Mouse (Mus musculus) kidney, embryonic 16.5 days (tissue): ENCODE data around the gene Rab8a. TPM values are rescaled to one million over a fixed set of nuclear protein-coding genes. Genes with fewer than 3 reads are reported as not detected.

Experiments
- ATAC-seq: fragments of 200-750 bp; cut with Nextera tagmentation; 2 replicates; pipeline ENCODE4 v1.8.0; 2017; ENCODE audit warnings: moderate TSS enrichment; ENCODE audit not compliant: low FRiP score, low TSS enrichment
- H3K27ac ChIP-seq: fragments of 300-500 bp; sonication (generic); 2 replicates; pipeline ENCODE4 v1.5.1; 2014; ENCODE audit warnings: low read length
- H3K27me3 ChIP-seq: fragments of 300-500 bp; sonication (generic); 2 replicates; pipeline ENCODE4 v1.6.1; 2014; ENCODE audit warnings: low read length, control low read depth, mixed read lengths; ENCODE audit not compliant: insufficient read depth
- H3K36me3 ChIP-seq: fragments of 300-500 bp; sonication (generic); 2 replicates; pipeline ENCODE4 v1.6.1; 2014; ENCODE audit warnings: low read length, control low read depth, mixed read lengths; ENCODE audit not compliant: insufficient read depth
- H3K4me1 ChIP-seq: fragments of 300-500 bp; sonication (generic); 2 replicates; pipeline ENCODE4 v1.6.1; 2014; ENCODE audit warnings: low read length, control low read depth, mixed read lengths; ENCODE audit not compliant: insufficient read depth
- H3K4me2 ChIP-seq: fragments of 300-500 bp; sonication (generic); replicated peaks from 2 replicates; pipeline ENCODE4 v1.6.1; 2014; ENCODE audit warnings: low read depth, low read length
- H3K4me3 ChIP-seq: fragments of 300-500 bp; sonication (generic); 2 replicates; pipeline ENCODE4 v1.5.1; 2014; ENCODE audit warnings: mild to moderate bottlenecking, low read length
- H3K9ac ChIP-seq: fragments of 300-500 bp; sonication (generic); replicated peaks from 2 replicates; pipeline ENCODE4 v1.6.1; 2014; ENCODE audit warnings: low read length
- H3K9me3 ChIP-seq: fragments of 300-500 bp; sonication (generic); 2 replicates; pipeline ENCODE4 v1.6.1; 2016; ENCODE audit warnings: low read length, control low read depth
- WGBS: fragments of 180-500 bp; shearing (Covaris S2); extraction: QIAGEN DNeasy Blood & Tissue Kit; methylation state at CpG from one replicate; pipeline ENCODE4 v1.1.7; 2014; 5-methylcytosine and 5-hydroxymethylcytosine counted together
- polyA plus RNA-seq: library from polyadenylated mRNA; unstranded; fragments of >200 nt; fragmentation: Nextera tagmentation; extraction: Ambion mirVana; gene quantifications from 2 replicates; pipeline ENCODE4 v1.2.1, GENCODE M21; 2015

Rab8a gene
- polyA plus RNA-seq, 1 experiment from 2014 or later, result 143 TPM

GRCm38 (mm10) chr8:72162821-72163220, 1.8 kb downstream of the Rab8a start:
- H3K27me3 ChIP-seq, result no peaks in the 10 kb centered on the region
- no peak overlapping the region for H3K9ac ChIP-seq
- no peak overlapping the region for H3K4me3 ChIP-seq
- no peaks in the 10 kb centered on the region for H3K9me3 ChIP-seq
- H3K4me2 ChIP-seq, result no peak overlapping the region
- H3K27ac ChIP-seq, result no peak overlapping the region
- H3K36me3 ChIP-seq, result peaks cover 9% of the 10 kb centered on the region; the same call in 1 of the 2 replicates
- ATAC-seq, result no peak
- H3K4me1 ChIP-seq, result peaks cover 27% of the 10 kb centered on the region

GRCm38 (mm10) chr8:72169098-72169668, 8.2 kb downstream of the Rab8a start:
- Histone ChIP-seq H3K9ac (no peak overlapping the region), H3K27ac (no peak overlapping the region), H3K36me3 (peaks cover 63% of the 10 kb centered on the region), H3K4me3 (no peak overlapping the region), H3K4me2 (no peak overlapping the region), H3K4me1 (no peaks in the 10 kb centered on the region), H3K27me3 (no peaks in the 10 kb centered on the region), H3K9me3 (no peaks in the 10 kb centered on the region)
- 87% methylated on average over 3 of the region's 3 CpGs for WGBS
- ATAC-seq, result no peak

DNA sequence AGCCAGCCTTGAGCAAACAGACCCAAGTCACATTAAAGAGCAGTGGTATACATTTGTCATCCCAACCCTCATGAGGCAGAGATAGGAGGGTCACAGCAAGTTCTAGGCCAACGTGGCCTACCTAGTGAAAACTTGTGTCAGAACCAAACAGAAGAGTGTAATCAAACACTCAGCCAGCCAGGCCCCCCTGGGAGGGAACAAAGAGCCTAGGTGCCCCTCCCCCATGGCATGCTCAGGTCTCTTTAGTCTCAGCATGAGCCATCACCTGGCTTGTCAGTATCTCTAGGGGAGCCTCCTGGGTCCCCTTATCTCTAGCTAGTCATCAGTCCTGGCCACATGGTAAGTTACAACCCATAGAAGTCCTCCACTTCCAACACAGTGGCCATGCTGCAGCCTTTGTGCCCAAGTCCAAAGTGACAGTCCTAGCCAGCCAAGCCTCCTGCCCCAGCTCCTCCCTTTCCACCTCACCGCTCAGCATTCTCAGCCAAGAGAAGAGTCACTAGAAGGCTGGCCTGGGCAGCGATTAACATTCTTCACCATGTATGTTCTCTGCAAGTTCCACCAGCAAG, 8.8 kb downstream of the Rab8a start:
- ATAC-seq, result 0 out of 2 replicates have a peak, but pooled peaks have one; percentile 29
- Histone ChIP-seq H3K4me2 (no peak overlapping the region), H3K36me3 (peaks cover 69% of the 10 kb centered on the region)

DNA sequence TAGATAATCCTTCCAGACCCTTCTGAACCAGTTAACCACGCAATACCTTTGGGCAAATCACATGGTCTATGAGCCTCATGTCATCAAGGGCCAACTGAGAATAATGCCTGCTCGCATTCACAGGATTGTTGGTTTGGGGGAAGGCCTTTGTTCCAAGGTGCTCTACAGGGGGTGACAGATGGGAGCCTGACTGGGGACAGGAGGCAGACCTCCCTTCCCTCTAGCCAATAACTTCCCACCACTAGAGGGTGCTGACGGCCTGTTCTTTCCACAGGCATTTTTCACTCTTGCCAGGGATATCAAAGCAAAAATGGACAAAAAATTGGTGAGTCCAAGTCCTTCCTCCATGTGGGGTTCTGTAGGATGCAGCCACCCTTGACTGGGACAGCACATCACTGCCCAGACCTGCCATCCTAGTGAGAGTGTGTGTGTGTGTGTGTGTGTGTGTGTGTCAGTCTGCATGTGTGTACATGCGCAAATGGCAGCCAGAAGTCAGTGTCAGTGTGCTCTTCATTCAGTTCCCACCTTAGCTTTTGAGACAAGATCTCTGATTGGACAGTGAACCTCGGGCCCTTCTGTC, 16.4 kb downstream of the Rab8a start:
- 69% methylated on average over 5 of the region's 5 CpGs for WGBS
- ATAC-seq, result peak; percentile 53; the same call in 1 of the 2 replicates
- H3K4me1 ChIP-seq, result no peaks in the 10 kb centered on the region
- no peak overlapping the region for H3K27ac ChIP-seq
- H3K36me3 ChIP-seq, result peaks cover 76% of the 10 kb centered on the region
- H3K4me3 ChIP-seq, result no peak overlapping the region
- H3K27me3 ChIP-seq, result no peaks in the 10 kb centered on the region
- no peak overlapping the region for H3K4me2 ChIP-seq
- no peak overlapping the region for H3K9ac ChIP-seq
- H3K9me3 ChIP-seq, result no peaks in the 10 kb centered on the region

More for the DNA sequence above, 8.8 kb downstream of the Rab8a start:
- no peaks in the 10 kb centered on the region for H3K9me3 ChIP-seq
- no peak overlapping the region for H3K27ac ChIP-seq
- 82% methylated on average over 3 of the region's 3 CpGs for WGBS
- H3K9ac ChIP-seq, result no peak overlapping the region
- no peaks in the 10 kb centered on the region for H3K4me1 ChIP-seq
- H3K27me3 ChIP-seq, result no peaks in the 10 kb centered on the region
- no peak overlapping the region for H3K4me3 ChIP-seq

GRCm38 (mm10) chr8:72183554-72184202, 22.7 kb downstream of the Rab8a start:
- Histone ChIP-seq H3K9me3 (no peaks in the 10 kb centered on the region), H3K4me1 (no peaks in the 10 kb centered on the region), H3K27me3 (no peaks in the 10 kb centered on the region), H3K9ac (no peak overlapping the region), H3K4me2 (no peak overlapping the region), H3K27ac (no peak overlapping the region), H3K36me3 (peaks cover 24% of the 10 kb centered on the region), H3K4me3 (no peak overlapping the region)
- 95% methylated on average over 2 of the region's 2 CpGs for WGBS
- ATAC-seq, result no peak

DNA sequence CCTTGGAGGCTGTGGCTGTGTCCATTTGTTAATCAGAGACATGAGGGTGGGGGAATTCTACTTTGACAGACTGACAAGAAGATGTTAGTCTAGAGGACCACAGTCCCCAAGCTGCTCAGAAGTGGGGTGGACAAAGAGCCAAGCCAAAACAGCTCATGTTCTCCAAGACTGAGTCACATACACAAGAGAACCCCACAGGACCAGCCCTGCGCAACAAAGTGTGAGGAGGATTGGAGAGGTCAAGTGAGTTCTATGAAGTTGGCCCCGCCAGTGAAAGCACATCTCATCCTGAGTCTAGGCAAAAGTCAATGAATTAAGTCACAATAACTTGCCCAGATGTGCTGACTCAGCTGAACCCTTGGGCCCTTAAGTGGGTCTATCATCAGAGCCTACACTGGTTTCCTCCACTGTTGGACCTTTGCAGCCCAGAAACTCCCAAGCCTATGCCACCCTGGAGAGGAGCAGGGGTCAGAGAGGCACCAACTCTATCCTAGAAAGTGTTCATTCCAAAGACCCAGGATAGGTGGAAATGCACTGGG, 26.9 kb downstream of the Rab8a start:
- Histone ChIP-seq H3K27me3 (no peaks in the 10 kb centered on the region), H3K9me3 (no peaks in the 10 kb centered on the region), H3K4me3 (no peak overlapping the region), H3K4me1 (no peaks in the 10 kb centered on the region), H3K4me2 (no peak overlapping the region), H3K9ac (no peak overlapping the region), H3K36me3 (no peaks in the 10 kb centered on the region), H3K27ac (no peak overlapping the region)
- ATAC-seq, result no peak
- 80% methylated on average over 2 of the region's 2 CpGs for WGBS

DNA sequence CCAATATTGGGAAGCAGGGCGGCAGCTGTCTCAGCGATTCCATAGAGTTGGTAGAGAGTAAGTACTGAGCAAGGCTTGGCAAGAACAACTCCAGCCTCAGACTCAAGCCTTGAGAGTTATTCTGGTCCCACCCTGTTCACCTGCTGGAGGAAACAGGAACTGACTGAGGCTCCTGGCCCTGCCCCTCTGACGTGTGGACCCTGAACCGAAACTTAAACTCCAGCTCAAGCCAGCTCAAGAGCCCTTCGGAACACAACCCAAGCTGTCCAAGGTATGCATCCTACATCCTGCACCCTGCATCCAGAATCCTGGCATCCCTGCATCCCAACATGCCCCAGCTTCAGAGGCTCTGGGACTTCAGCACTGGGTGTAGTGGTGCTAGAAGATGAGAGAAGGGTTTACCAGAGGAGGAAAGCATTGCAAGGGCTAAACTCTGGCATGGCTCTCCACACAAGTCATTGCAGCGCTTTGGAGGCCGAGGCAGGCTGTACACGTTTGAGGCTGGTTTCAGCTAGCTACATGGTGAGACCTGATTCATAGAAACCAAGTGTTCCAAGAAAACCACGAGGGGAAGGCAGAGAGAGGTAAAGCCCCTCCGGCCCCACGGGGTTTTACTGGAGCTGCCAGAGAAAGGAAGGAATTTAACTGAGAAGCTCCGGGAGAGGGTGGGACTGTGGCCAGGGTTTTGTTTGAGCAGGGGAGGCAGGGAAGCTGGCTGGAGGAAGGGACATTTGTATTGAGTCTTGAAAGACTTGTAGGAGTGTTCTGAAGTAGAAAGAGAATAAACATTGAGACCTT, 28.6 kb downstream of the Rab8a start, which contains the start of gene Hsh2d:
Gene Hsh2d (plus strand): TSS at position 222 of the 798 bp plus-strand sequence.
- Histone ChIP-seq H3K4me2 (no peak within 1 kb of the TSS), H3K4me3 (no peak within 1 kb of the TSS), H3K27me3 (no peaks in the 10 kb centered on the region), H3K4me1 (no peaks in the 10 kb centered on the region), H3K9ac (no peak within 1 kb of the TSS), H3K36me3 (no peaks in the 10 kb centered on the region), H3K27ac (no peak within 1 kb of the TSS), H3K9me3 (no peaks in the 10 kb centered on the region)
- WGBS, result 66% methylated on average over 12 of the region's 12 CpGs
- no peak for ATAC-seq

DNA sequence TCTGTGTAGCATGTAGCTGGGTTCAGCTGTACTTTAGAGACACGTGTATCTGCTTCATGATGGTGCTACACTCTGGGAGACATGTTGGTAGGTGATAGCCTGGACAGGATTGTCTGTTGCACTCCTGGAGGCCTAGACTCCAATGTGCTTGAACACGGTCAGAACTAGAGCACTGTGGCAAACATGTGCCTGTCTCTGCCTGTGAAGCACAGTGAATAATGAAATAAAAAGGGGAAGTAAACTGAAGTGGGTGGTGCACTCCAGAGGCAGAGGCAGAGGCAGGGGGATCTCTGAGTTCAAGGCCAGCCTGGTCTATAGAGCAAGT, 29.2 kb downstream of the Rab8a start:
- no peak overlapping the region for H3K27ac ChIP-seq
- H3K9ac ChIP-seq, result no peak overlapping the region
- ATAC-seq, result no peak
- no peaks in the 10 kb centered on the region for H3K9me3 ChIP-seq
- H3K4me1 ChIP-seq, result no peaks in the 10 kb centered on the region
- H3K36me3 ChIP-seq, result no peaks in the 10 kb centered on the region
- WGBS, result 89% methylated on average over 2 of the region's 2 CpGs
- no peaks in the 10 kb centered on the region for H3K27me3 ChIP-seq
- no peak overlapping the region for H3K4me3 ChIP-seq
- no peak overlapping the region for H3K4me2 ChIP-seq

DNA sequence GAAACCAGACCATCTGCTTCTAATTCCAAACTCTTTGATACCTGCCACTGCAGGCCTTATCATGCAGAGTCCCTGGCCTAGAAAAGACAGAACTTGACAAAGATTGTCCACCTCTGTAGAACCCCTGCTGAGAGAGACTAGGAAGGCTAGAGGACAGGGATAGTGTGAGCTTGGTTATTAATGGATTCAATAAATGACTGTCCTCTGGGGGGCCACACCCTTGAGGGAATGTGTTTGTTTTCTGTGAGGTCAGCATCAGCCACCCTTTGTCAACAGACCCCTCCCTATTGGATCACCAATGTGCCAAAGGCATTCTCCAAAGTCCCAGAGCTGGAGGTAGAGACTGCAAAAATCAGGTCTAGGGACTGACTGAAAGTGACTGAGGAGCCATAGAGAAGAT, 31.1 kb downstream of the Rab8a start:
- Histone ChIP-seq H3K9ac (no peak overlapping the region), H3K9me3 (no peaks in the 10 kb centered on the region), H3K4me1 (no peaks in the 10 kb centered on the region), H3K4me2 (no peak overlapping the region), H3K36me3 (no peaks in the 10 kb centered on the region), H3K4me3 (no peak overlapping the region), H3K27me3 (no peaks in the 10 kb centered on the region), H3K27ac (no peak overlapping the region)
- no peak for ATAC-seq
